Mouse (Mus musculus) mouse trophoblast stem cell (cell line): ENCODE results near the gene Ift74.

ENCODE experiments used
- in situ Hi-C, 2 experiments: fragments of 300-500 bp; cut with MseI, MboI; formaldehyde crosslinking; loops; 2 replicates in 1 of 2; 3 replicates in 1 of 2; pipeline ENCODE4 v1.15.1; 2025

Ift74 gene

GRCm38 (mm10) chr4:94691078-94691477 lies 76.8 kb downstream of the Ift74 start:
- in situ Hi-C loops: no loop called here

- in situ Hi-C loops: no loop called here
Measured at GRCm38 (mm10) chr4:94692175-94692574, 77.9 kb downstream of the Ift74 start.

GRCm38 (mm10) chr4:94696368-94696767 lies 82.1 kb downstream of the Ift74 start:
- in situ Hi-C loops: no loop called here

GRCm38 (mm10) chr4:94711002-94711401 lies 96.7 kb downstream of the Ift74 start:
- in situ Hi-C loops: no loop called here

GRCm38 (mm10) chr4:94711426-94711825 lies 97.1 kb downstream of the Ift74 start:
- in situ Hi-C loops: no loop called here

- in situ Hi-C loops: no loop called here
Measured at GRCm38 (mm10) chr4:94713741-94714140, 99.5 kb downstream of the Ift74 start.

GRCm38 (mm10) chr4:94715166-94715565 lies 100.9 kb downstream of the Ift74 start:
- in situ Hi-C loops: no loop called here

GRCm38 (mm10) chr4:94725799-94726198 lies 111.5 kb downstream of the Ift74 start:
- in situ Hi-C loops: no loop called here

- in situ Hi-C loops: no loop called here
Measured at GRCm38 (mm10) chr4:94732721-94733120, 118.4 kb downstream of the Ift74 start.

GRCm38 (mm10) chr4:94737326-94738295 lies 123.3 kb downstream of the Ift74 start:
- in situ Hi-C loops: no loop called here

GRCm38 (mm10) chr4:94738838-94739731 lies 124.8 kb downstream of the Ift74 start, which contains the start of gene Tek:
Gene Tek, plus strand, starts transcription at chr4:94739289.
- in situ Hi-C loops: no loop called here

GRCm38 (mm10) chr4:94741824-94742223 lies 127.5 kb downstream of the Ift74 start:
- in situ Hi-C loops: no loop called here
